Comparison of ENCODE assay signal across 9 mouse cellular contexts in genomic region chr7:27333316-27333941, GRCm38 (mm10). TPM values are rescaled to one million over a fixed set of nuclear protein-coding genes. Genes with fewer than 3 reads are reported as not detected.
DNase-seq lines count a peak whose midpoint lies in the region; ATAC-seq and TF ChIP-seq lines count a peak whose summit lies in the region.
"Had no signal": no experiment of that assay in that cellular context is flagged by ENCODE, and none has a peak within 500 bp of the region (broad histone marks: within the 10 kb centered on the region; RNA-seq: fewer than 3 reads in every experiment).

No protein-coding gene starts in this region.

- peak overlapping the region; percentile 39; the same call in 1 of the 2 replicates for H3K27ac ChIP-seq in testis, adult 2 months (ENCODE audit: control insufficient read depth, insufficient read depth, low read depth, low read length)
- peak overlapping the region; percentile 87 for H3K27ac ChIP-seq in embryonic facial prominence, embryonic 15.5 days (replicated peaks)
- no peak overlapping the region for H3K27ac ChIP-seq in hindbrain, embryonic 12.5 days
- no peak overlapping the region for H3K27ac ChIP-seq in liver, postnatal 0 days (ENCODE audit: low read depth)

- no peak for ATAC-seq in embryonic facial prominence, embryonic 15.5 days (ENCODE audit: insufficient number of reproducible peaks, low FRiP score, low TSS enrichment, low read depth)
- 0 out of 2 replicates have a peak, but pooled peaks have one; percentile 10 for ATAC-seq in hindbrain, embryonic 12.5 days (ENCODE audit: low FRiP score)
- no peak for ATAC-seq in liver, postnatal 0 days
- no peak for ATAC-seq in erythroid progenitor cell, adult 5-6 weeks (replicated peaks; ENCODE audit: low FRiP score, poor library complexity, severe bottlenecking)

- peak overlapping the region; percentile 60 for H3K4me3 ChIP-seq in testis, adult 2 months (ENCODE audit: control insufficient read depth, low read depth, low read length)
- H3K4me3 ChIP-seq in embryonic facial prominence, embryonic 15.5 days (replicated peaks): peak overlapping the region; percentile 53
- H3K4me3 ChIP-seq in hindbrain, embryonic 12.5 days: peak overlapping the region; percentile 44
- peak overlapping the region; percentile 43 for H3K4me3 ChIP-seq in liver, postnatal 0 days (ENCODE audit: low read depth, low read length)

- H3K9me3 ChIP-seq in embryonic facial prominence, embryonic 15.5 days (replicated peaks): no peaks in the 10 kb centered on the region
- H3K9me3 ChIP-seq in hindbrain, embryonic 12.5 days (replicated peaks): no peaks in the 10 kb centered on the region
- H3K9me3 ChIP-seq in liver, postnatal 0 days (ENCODE audit: low read length): no peaks in the 10 kb centered on the region

- TF ChIP-seq POLR2A in testis, adult 2 months (IDR thresholded peaks at IDR 0.05; ENCODE audit: control insufficient read depth, low read depth, low read length): no peak

- H3K4me1 ChIP-seq in testis, adult 2 months (ENCODE audit: control insufficient read depth, insufficient read depth, low read length): peaks cover 28% of the 10 kb centered on the region
- peaks cover 93% of the 10 kb centered on the region for H3K4me1 ChIP-seq in embryonic facial prominence, embryonic 15.5 days
- H3K4me1 ChIP-seq in hindbrain, embryonic 12.5 days: peaks cover 54% of the 10 kb centered on the region
- H3K4me1 ChIP-seq in liver, postnatal 0 days (ENCODE audit: insufficient read depth): peaks cover 18% of the 10 kb centered on the region

- DNase-seq in testis, postnatal 14 days (ENCODE audit: low spot score): no peak
- no peak for DNase-seq in liver, postnatal 0 days
- DNase-seq in yolk sac, embryonic 10.5 days (ENCODE audit: low spot score): no peak
- DNase-seq in adrenal gland, adult 8-10 months: no peak

- WGBS in embryonic facial prominence, embryonic 15.5 days: under 1% methylated on average over 39 of the region's 77 CpGs
- under 1% methylated on average over 42 of the region's 77 CpGs for WGBS in hindbrain, embryonic 12.5 days
- 3% methylated on average over 26 of the region's 77 CpGs for WGBS in liver, postnatal 0 days (ENCODE audit: insufficient replicate concordance)

- peak overlapping the region; percentile 55 for H3K9ac ChIP-seq in embryonic facial prominence, embryonic 15.5 days
- H3K9ac ChIP-seq in hindbrain, embryonic 12.5 days: peak overlapping the region; percentile 51
- peak overlapping the region; percentile 27 for H3K9ac ChIP-seq in liver, postnatal 0 days (replicated peaks)

- TF ChIP-seq EP300 in liver, postnatal 0 days (IDR thresholded peaks at IDR 0.05; ENCODE audit: low read depth): no peak

- H3K36me3 ChIP-seq in testis, adult 2 months (ENCODE audit: control insufficient read depth, insufficient read depth, low read length): no peaks in the 10 kb centered on the region
- no peaks in the 10 kb centered on the region for H3K36me3 ChIP-seq in embryonic facial prominence, embryonic 15.5 days
- no peaks in the 10 kb centered on the region for H3K36me3 ChIP-seq in hindbrain, embryonic 12.5 days
- H3K36me3 ChIP-seq in liver, postnatal 0 days (replicated peaks; ENCODE audit: insufficient read depth, low read length): no peaks in the 10 kb centered on the region

- peaks cover 5% of the 10 kb centered on the region for H3K27me3 ChIP-seq in testis, adult 2 months (ENCODE audit: control insufficient read depth, insufficient read depth, low read length)
- H3K27me3 ChIP-seq in embryonic facial prominence, embryonic 15.5 days: peaks cover 45% of the 10 kb centered on the region
- peaks cover 97% of the 10 kb centered on the region for H3K27me3 ChIP-seq in hindbrain, embryonic 12.5 days
- peaks cover 95% of the 10 kb centered on the region for H3K27me3 ChIP-seq in liver, postnatal 0 days (ENCODE audit: insufficient read depth, low read length)

- TF ChIP-seq CTCF in testis, adult 2 months (IDR thresholded peaks at IDR 0.05; ENCODE audit: control insufficient read depth, insufficient read depth, insufficient replicate concordance, low read depth, low read length): no peak
- TF ChIP-seq CTCF in liver, postnatal 0 days (IDR thresholded peaks at IDR 0.05; ENCODE audit: low read depth): 0 out of 2 replicates have a peak, but pooled peaks have one; percentile 14

- peak overlapping the region; percentile 90 for H3K4me2 ChIP-seq in embryonic facial prominence, embryonic 15.5 days (replicated peaks)
- H3K4me2 ChIP-seq in hindbrain, embryonic 12.5 days (replicated peaks): peak overlapping the region; percentile 83
- peak overlapping the region; percentile 71 for H3K4me2 ChIP-seq in liver, postnatal 0 days (ENCODE audit: low read depth, low read length)

RNA-seq across cellular contexts. Expression of gene Ltbp4, which starts 4.1 kb away (rescaled TPM):
- polyA plus RNA-seq in testis, adult 2 months (2012; rRNA removed): 23.9 and 26.1 TPM in 2 replicates
- polyA plus RNA-seq in embryonic facial prominence, embryonic 15.5 days (2015; fragmentation: Nextera tagmentation; extraction: Ambion mirVana): 85.5 and 92.3 TPM in 2 replicates
- polyA plus RNA-seq in hindbrain, embryonic 12.5 days (2016; fragmentation: Nextera tagmentation; extraction: Ambion mirVana): 8.7 and 8.9 TPM in 2 replicates
- polyA plus RNA-seq in liver, postnatal 0 days (2015; fragmentation: Nextera tagmentation; extraction: Ambion mirVana): 7.2 and 9.2 TPM in 2 replicates
- total RNA-seq in erythroid progenitor cell, adult 5-6 weeks (2015; ENCODE audit: low replicate concordance): not detected in 2 replicates
- total RNA-seq in erythroid progenitor cell, adult 5-6 weeks (2017; ENCODE audit: low replicate concordance): 0.61 TPM in 1 of 2 replicates, not detected in the other
- 100 to 1,000 TPM in 3 of 4 experiments, 10 to 100 TPM in 1; 90.9 to 117 (median 108) TPM for total RNA-seq in adrenal gland, adult 8-10 months (2022)

RNA-seq across cellular contexts. Expression of gene Shkbp1, which starts 22.4 kb away (rescaled TPM):
- 18.3 and 22.4 TPM in 2 replicates for polyA plus RNA-seq in testis, adult 2 months (2012; rRNA removed)
- polyA plus RNA-seq in embryonic facial prominence, embryonic 15.5 days (2015; fragmentation: Nextera tagmentation; extraction: Ambion mirVana): 36.8 and 46.2 TPM in 2 replicates
- polyA plus RNA-seq in hindbrain, embryonic 12.5 days (2016; fragmentation: Nextera tagmentation; extraction: Ambion mirVana): 72.4 and 76.2 TPM in 2 replicates
- polyA plus RNA-seq in liver, postnatal 0 days (2015; fragmentation: Nextera tagmentation; extraction: Ambion mirVana): 9.5 and 10.9 TPM in 2 replicates
- 11.5 and 20.5 TPM in 2 replicates for total RNA-seq in erythroid progenitor cell, adult 5-6 weeks (2015; ENCODE audit: low replicate concordance)
- total RNA-seq in erythroid progenitor cell, adult 5-6 weeks (2017; ENCODE audit: low replicate concordance): 4.7 and 5.1 TPM in 2 replicates
- 10 to 100 TPM; 19.4 to 41.1 (median 29.7) TPM for total RNA-seq in adrenal gland, adult 8-10 months (2022)

RNA-seq across cellular contexts. Expression of gene Gm20479, which starts 23.8 kb away (rescaled TPM):
- 0.35 and 0.89 TPM in 2 replicates for polyA plus RNA-seq in testis, adult 2 months (2012; rRNA removed)
- polyA plus RNA-seq in embryonic facial prominence, embryonic 15.5 days (2015; fragmentation: Nextera tagmentation; extraction: Ambion mirVana): 0.35 and 0.43 TPM in 2 replicates
- 0.43 and 0.59 TPM in 2 replicates for polyA plus RNA-seq in hindbrain, embryonic 12.5 days (2016; fragmentation: Nextera tagmentation; extraction: Ambion mirVana)
- 1.1 TPM in 1 of 2 replicates, not detected in the other for polyA plus RNA-seq in liver, postnatal 0 days (2015; fragmentation: Nextera tagmentation; extraction: Ambion mirVana)
- 8.0 TPM in 1 of 2 replicates, not detected in the other for total RNA-seq in erythroid progenitor cell, adult 5-6 weeks (2015; ENCODE audit: low replicate concordance)
- total RNA-seq in erythroid progenitor cell, adult 5-6 weeks (2017; ENCODE audit: low replicate concordance): not detected in 2 replicates
- total RNA-seq in adrenal gland, adult 8-10 months (2022): 1 to 10 TPM in 1 of 4 experiments, not detected in 3; 4.0 TPM
- total RNA-seq: gastrocnemius, postnatal 4 days had no signal

Comparison
In these comparisons a context has a peak if more than half of its experiments do, and no peak if none do; other contexts are left out.
1. H3K27ac ChIP-seq: peak in testis, adult 2 months (single experiment) and embryonic facial prominence, embryonic 15.5 days (single experiment); none in hindbrain, embryonic 12.5 days (single experiment) and liver, postnatal 0 days (single experiment).
2. Peak in every context shown above with its lines, with median percentiles within 50 percentile points of each other: H3K4me3 ChIP-seq, H3K4me2 ChIP-seq and H3K9ac ChIP-seq.